Mouse (Mus musculus): ENCODE measurements at regions not wholly inside any gene's neighbourhood (a gene's known extent, or its start where the extent isn't known, plus 50 kb on each side); places are given as distances from the start of the nearest gene placed in this dataset.

- no peak for DNase-seq
Observed at GRCm38 (mm10) chr17:3248875-3249274, 77.5 kb upstream of the Tiam2 start.

DNA sequence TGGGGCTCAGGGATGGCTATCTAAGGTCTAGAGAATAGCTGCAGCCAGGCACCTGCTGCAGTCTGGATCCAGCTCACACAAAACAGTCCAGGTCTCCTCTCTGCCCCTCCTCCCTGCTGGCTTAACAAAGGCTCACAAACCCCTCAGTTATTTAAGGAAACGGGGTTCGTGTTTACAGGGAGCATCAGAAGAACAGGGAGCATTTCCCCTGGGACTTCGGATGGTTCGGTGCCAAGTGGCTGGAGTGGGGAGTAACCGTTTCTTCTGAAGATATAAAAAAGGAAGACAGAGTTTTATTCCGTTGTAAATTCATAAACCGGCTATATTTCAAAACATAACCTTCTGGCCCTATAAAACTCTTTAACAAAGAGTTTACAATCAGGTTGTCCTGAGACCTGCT, 77.1 kb upstream of the Tiam2 start:
- DNase-seq, result no peak

DNA sequence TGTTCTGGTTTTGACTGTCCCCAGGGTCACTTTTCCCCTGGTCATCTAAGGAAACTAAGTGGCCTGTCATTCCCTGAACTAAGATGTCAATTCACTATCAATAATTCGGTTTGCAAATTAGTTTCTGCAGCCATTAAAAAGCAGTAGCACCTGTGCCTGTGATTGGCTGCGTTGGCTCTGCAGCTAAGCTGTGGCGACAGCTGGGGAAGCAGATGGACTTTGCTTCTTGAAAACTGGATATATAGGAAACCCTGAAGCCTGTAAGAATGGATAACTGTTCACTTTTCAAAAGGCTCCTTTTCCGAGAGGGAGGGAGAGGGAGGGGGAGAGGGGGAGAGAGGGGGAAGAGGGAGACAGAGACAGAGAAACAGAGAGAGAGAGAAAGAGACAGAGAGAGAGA, 75.2 kb upstream of the Tiam2 start:
- no peak for DNase-seq

- DNase-seq, result no peak
Observed at GRCm38 (mm10) chr17:3251966-3252365, 74.4 kb upstream of the Tiam2 start.

- peak; percentile 45 to 47 for DNase-seq
Observed at GRCm38 (mm10) chr17:3253508-3254176, 72.7 kb upstream of the Tiam2 start.

DNA sequence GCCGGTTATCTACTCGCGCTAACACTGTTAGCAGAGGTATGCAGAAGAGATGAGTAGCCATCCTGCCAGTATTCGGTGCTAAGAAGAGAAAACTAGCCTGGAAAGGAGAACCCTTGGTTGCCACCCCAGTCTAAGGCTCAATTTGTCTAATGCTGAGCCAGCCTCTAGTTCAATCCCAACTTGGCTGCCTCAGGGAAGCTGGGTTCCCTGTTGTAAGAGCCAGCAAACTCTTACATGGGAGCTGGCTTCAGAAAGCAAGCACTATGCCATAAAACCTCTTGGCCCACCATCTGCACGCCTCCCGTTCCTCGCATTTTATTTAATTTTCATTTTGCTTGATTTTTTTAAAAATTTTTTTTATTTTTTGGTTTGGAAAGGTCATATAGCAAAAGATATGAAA, 69.6 kb upstream of the Tiam2 start:
- no peak for DNase-seq

- DNase-seq, result no peak
Observed at GRCm38 (mm10) chr17:3258811-3259510, 67.4 kb upstream of the Tiam2 start.

GRCm38 (mm10) chr17:3260796-3261195, 65.6 kb upstream of the Tiam2 start:
- DNase-seq, result no peak

- DNase-seq, result peak; percentile 83 to 85
Observed at GRCm38 (mm10) chr17:3273108-3274091, 53.0 kb upstream of the Tiam2 start.

DNA sequence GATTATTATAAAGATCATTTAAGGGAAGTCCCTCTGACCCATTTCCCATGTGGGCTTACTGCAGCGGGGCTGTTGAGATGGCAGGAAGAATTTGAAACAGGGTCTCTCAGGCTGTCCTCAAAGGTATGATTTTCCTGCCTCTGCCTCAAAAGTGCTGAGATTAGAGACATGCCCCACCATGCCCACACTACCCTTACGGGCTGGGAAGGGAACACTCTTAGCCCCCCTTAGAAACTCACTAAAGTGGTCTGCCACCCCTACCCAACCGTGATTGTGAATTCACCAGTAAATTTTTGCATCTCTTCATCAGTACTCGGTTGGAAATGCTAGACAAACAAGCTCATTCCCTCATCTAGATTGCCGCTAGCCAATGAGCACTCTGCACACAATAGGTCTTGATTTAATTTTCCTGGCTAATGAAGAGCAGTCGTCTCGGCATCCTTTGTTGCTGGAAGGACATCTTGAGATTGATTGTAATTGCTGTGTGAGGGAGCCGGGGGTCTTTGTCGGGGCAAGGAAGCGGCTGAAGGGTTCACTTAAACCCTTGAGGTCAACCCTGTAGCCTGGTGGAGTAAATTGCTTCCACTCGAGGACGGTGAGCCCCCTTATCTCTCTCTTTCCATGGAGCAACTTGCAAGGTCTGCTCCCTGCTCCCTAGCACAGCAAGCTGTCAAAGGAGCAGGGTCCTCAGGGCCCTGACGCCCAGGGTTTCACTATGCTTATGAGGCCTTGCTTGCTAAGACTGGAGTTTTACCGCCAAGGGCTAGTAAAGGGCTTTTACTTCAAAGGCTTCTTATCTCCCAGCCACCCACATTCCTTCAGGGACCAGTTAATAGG, 51.7 kb upstream of the Tiam2 start:
- no peak for DNase-seq
